Mouse (Mus musculus) cerebellum, adult 9-10 months (tissue): ENCODE results near the gene Elane.
"Not testable (repeated sequence)": the region's sequence is repeated elsewhere in the genome, so short reads cannot be mapped to it uniquely, and the experiment has no call there.

Experiments used
- DNase-seq: peaks from one replicate; pipeline ENCODE4 v3.0.0; 2022

Elane gene

GRCm38 (mm10) chr10:79883297-79884084 lies 2.6 kb upstream of the Elane start:
- DNase-seq = peak; percentile 88

DNA sequence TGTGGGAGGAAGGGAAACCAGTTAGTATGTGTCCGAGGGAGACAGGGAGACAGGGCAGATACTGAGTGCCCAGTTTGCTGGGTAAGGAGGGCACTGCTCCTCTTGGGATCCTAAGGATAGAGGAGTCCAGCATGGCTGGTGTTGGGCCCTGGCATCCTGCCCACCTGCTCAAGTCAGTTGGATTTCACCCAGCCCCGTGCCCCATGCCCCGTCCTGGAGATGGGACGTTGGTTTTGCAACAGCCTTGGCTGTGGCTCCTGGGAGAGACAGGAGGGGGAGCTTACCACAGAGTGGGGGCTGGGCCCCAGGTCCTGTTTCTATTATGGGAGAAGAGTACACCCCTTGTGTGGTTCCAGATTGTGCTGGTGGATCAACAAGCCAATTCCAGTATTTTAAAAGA lies 1.6 kb upstream of the Elane start:
- DNase-seq = no peak

DNA sequence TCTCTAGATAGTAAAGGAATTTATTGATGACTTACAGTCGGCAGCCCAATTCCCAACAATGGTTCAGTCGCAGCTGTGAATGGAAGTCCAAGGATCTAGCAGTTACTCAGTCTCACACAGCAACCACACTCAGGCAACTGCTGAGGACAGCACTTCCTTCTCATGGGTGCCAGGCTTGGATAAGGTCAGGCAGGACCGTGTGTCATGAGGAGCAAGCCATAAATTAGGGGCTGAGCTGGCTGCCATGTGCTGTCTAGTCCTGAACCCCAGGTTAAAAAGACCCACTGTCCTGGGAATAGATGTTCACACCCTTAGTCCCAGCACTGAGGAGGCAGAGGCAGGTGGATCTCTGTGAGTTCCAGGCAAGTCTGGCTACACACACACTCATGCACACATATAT lies 1.1 kb upstream of the Elane start:
- DNase-seq = not testable (repeated sequence)

DNA sequence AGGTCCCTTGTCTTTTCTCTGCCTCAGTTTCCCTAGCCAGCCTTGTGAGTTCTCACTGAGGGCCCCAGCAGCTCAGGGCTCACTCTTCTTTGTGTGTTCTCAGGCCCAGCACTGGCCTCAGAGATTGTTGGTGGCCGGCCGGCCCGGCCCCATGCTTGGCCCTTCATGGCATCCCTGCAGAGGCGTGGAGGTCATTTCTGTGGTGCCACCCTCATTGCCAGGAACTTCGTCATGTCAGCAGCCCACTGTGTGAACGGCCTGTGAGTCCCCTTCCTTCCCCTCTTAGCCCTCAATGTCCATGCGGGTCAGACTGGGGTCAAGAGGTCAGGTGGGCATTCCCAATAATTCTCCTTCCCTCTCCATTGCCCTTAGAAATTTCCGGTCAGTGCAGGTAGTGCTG lies 564 bp downstream of the Elane start:
- DNase-seq = no peak

DNA sequence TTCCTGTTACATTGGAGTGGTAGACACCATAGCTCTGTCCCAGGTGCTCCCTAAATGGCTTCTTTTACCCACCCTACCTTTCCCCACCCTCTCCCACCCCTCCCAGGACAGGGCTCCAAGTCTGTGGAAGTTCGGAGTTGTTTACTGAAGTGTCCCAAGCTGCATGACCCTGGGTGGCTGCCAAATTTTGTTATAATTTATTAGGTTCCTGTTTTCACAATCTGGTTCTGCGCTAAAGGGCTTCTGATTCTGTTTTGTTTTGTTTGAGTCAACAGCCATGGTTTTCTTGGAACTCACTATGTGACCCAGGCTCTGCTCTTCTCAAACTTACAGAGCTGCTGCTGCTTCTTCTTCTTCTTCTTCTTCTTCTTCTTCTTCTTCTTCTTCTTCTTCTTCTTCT lies 3.3 kb downstream of the Elane start:
- DNase-seq = no peak

- DNase-seq = no peak
Measured at GRCm38 (mm10) chr10:79890670-79891069, 4.6 kb downstream of the Elane start, which contains the start of gene Cfd. Cfd (plus strand) TSS chr10:79890853.

DNA sequence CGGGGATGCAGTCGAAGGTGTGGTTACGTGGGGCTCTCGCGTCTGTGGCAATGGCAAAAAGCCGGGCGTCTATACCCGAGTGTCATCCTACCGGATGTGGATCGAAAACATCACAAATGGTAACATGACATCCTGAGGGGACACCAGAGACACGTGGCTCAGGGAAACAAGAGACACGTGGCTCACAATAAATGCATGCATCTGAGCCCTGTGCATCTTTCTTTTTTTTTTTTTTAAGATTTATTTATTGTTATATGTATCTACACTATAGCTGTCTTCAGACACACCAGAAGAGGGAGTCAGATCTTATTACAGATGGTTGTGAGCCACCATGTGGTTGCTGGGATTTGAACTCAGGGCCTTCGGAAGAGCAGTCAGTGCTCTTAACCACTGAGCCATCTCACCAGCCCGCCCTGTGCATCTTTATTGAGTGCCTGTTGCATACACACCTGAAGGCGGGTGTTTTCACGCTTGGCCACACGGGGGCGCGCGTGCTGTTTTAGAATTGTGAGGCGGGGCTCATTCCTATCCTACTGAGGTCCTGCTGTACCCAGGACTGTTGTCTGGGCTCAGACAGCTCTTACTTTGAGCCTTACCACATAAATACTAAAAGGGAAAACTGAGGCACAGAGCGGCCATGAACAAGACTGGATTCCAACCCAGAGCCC lies 6.5 kb downstream of the Elane start:
- peak; percentile 89 for DNase-seq

- no peak for DNase-seq
Measured at GRCm38 (mm10) chr10:79896306-79896705, 10.3 kb downstream of the Elane start.

DNA sequence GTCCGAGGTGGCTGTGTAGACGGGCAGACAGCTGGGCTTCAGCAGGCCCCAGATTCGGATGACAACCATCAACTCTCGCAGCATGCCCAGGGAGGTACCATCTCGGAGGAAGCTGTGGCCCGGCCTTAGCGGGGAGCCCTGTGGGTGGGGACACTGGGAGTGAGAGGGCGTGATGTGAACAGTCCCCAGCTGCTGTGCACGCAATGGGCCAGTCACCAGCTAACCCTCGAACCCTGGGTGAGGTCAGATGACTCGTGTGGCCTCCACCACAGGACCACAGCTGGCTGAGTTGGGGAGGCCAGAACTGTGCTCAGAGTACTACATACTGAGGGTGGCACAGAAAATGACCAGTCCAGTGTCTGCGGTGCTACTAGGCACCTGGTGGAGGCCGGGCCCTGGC lies 10.8 kb downstream of the Elane start:
- no peak for DNase-seq

- DNase-seq = no peak
Measured at GRCm38 (mm10) chr10:79897316-79898245, 11.5 kb downstream of the Elane start.

- DNase-seq = no peak
Measured at GRCm38 (mm10) chr10:79900951-79901410, 14.9 kb downstream of the Elane start.

DNA sequence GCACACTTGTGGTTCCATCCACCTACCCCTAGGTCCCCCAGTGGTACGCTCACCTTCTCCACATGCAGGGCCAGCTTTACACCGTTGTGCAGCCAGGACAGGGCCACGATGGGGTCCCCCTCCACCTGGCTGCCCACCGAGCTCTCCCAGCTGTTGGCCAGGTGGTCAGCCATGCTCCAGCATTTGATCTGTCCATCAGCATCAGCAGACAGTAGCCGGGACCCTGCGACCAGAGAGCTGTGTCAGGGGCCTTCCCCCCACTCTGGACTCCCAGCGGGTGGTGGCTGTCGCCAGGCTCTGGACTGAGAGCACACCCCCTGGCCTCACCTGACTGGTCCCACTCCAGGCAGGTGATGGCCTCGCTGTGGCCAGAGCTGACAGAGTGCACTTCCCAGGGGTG lies 20.7 kb downstream of the Elane start:
- peak; percentile 61 for DNase-seq

GRCm38 (mm10) chr10:79907415-79907814 lies 21.4 kb downstream of the Elane start:
- peak; percentile 64 for DNase-seq

DNA sequence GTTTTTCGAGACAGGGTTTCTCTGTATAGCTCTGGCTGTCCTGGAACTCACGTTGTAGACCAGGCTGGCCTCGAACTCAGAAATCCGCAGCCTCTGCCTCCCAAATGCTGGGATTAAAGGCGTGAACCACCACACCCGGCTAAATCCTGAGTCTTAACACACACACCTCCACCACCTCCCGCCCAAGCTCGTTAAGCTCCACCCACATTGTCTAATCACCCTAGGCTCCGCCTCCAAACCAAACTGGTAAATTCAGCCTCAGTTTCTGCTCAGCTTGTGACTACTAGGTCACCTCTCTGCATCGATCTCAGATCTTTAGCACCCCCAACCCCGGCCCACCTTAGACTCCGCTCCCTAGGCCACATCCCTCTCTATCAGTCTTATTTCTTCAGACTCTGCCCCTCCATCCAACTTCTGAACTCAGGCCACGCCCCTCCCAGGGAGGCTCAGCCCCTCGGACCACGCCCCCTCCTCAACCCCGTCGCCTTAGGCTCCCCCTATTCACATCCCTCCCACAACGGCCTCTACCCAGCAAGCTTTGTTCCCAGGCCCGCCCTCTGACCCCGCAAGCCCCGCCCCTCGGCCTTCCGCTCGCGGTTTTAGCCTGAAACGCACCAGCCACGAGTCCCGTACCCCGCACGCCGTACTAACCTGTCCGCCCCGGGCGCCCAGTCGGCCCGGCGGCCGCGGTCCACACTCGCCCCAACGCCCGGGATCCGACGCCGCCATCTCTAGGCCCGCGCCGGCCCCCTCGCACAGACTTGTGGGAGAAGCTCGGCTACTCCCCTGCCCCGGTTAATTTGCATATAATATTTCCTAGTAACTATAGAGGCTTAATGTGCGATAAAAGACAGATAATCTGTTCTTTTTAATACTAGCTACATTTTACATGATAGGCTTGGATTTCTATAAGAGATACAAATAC lies 22.4 kb downstream of the Elane start, which contains the start of gene Med16:
Gene Med16, minus strand, starts transcription at position 757 of the 925 bp plus-strand sequence.
- DNase-seq = peak; percentile 98

- no peak for DNase-seq
Measured at GRCm38 (mm10) chr10:79909092-79909922, 23.3 kb downstream of the Elane start.

- DNase-seq = no peak
Measured at GRCm38 (mm10) chr10:79910556-79910955, 24.5 kb downstream of the Elane start, which contains the start of gene Gm26602. Gm26602 (plus strand) TSS chr10:79910856.

DNA sequence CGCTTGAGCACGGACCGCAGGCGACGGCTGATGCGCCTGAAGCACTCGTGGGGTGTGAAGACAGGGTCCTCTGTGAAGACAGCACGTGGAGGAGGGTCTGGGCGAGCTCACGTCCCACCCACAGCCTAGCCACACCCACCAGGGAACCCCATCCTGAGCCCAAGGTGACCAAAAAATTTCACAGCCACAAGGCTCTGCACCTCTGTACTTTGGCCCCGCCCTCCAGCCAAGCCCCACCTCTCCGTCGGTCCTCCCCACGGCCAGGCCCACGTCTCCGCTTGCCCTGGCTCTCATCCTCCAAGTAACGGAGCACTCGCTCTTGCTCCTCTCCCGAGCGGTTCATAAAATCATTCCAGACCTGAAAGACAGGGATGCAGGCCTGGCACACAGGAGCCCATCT lies 26.4 kb downstream of the Elane start:
- DNase-seq = no peak

DNA sequence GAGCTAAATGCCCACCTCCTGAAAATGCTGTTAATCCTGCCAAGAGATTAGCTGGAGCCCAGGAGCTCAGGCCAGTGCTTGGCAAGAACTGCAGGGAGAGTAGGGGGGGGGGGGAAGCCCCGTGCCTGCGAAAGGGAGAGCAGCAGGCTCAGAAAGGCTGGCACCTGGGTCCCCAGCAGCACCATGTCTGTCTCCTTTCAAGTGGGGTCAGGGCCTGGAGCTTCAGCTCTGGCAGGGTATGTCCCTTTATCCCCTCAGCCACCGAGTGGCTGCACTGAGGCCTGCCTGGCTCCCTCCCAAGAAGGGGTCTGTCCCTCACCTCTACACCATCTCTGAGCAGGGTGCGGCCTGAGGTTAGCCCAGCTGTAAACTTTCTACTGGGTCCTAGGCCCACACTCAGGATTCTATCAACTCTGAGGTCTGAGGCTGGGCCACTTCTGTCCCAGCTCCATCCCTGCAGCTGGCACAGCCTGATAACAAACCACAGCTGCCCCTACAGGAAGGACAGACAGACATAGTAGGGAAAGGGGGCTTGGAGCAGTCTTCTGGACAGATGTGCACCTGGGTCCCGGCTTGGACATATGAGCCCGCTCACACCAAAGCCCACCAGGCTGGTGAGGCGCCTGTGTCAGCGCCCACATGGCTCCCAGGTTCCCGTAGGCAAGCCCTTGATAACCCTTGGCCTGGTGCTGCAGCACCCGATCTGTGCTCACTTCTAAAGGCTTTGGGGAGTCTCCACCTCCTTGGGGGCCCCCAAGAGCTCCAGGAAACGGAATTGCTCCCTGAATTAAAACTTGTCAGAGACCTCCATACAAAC lies 28.3 kb downstream of the Elane start:
- DNase-seq = no peak

DNA sequence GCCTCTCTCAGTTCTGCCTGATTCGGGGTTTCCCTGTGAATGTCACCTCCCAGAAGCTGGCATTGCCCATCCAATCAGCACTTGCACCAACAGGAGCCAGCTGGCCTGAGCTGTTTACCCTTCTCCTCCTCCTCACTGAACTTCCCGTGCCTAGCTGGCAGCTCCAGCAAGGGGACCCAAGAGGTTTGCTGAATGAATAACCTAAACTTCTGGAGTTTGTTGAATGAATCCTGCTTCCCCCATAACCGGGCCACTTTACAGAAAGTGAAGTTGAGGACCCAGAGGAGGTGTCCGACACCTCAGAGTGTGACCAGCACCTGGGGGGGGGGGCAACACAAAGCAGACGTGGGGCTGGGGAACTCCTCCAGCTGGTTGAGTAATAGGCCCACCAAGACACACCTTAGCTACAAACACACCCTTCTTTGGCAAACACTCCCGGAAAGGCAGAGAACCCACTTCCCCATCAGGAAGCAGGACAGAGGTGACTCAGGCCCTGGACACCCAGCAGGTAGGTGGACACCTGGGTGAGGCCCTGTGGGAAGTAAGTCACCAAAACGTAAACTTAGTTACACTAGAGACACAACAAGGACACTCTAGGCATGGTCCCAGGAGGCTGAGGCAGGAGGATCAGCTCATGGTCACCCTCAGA lies 29.0 kb downstream of the Elane start:
- peak; percentile 46 for DNase-seq
